Mouse (Mus musculus) heart, embryonic 16.5 days (tissue): ENCODE measurements around the gene Mpz. TPM values are rescaled to one million over a fixed set of nuclear protein-coding genes. Genes with fewer than 3 reads are reported as not detected.

Source experiments
- ATAC-seq: fragments of 200-750 bp; cut with Nextera tagmentation; replicated peaks from 2 replicates; pipeline ENCODE4 v1.8.0; 2017; ENCODE audit warnings: moderate number of reproducible peaks; ENCODE audit not compliant: insufficient read depth, low FRiP score; ENCODE audit errors: extremely low read depth
- H3K27ac ChIP-seq: fragments of 300-500 bp; sonication (generic); 2 replicates; pipeline ENCODE4 v1.5.1; 2014; ENCODE audit warnings: mild to moderate bottlenecking, low read length, control low read depth, moderate library complexity
- H3K27me3 ChIP-seq: fragments of 300-500 bp; sonication (generic); 2 replicates; pipeline ENCODE4 v1.6.1; 2014; ENCODE audit warnings: low read length, mixed read lengths; ENCODE audit not compliant: control insufficient read depth, insufficient read depth
- H3K36me3 ChIP-seq: fragments of 300-500 bp; sonication (generic); 2 replicates; pipeline ENCODE4 v1.6.1; 2014; ENCODE audit not compliant: control insufficient read depth, insufficient read depth
- H3K4me1 ChIP-seq: fragments of 300-500 bp; sonication (generic); 2 replicates; pipeline ENCODE4 v1.6.1; 2014; ENCODE audit warnings: low read length, mixed read lengths; ENCODE audit not compliant: control insufficient read depth, insufficient read depth
- H3K4me2 ChIP-seq: fragments of 300-500 bp; sonication (generic); 2 replicates; pipeline ENCODE4 v1.6.1; 2014; ENCODE audit warnings: low read depth, mild to moderate bottlenecking, control low read depth, low read length
- H3K4me3 ChIP-seq: fragments of 300-500 bp; sonication (generic); 2 replicates; pipeline ENCODE4 v1.5.1; 2014; ENCODE audit warnings: mild to moderate bottlenecking, control low read depth, low read length
- H3K9ac ChIP-seq: fragments of 300-500 bp; sonication (generic); 2 replicates; pipeline ENCODE4 v1.6.1; 2014; ENCODE audit warnings: low read length, control low read depth
- H3K9me3 ChIP-seq: fragments of 300-500 bp; sonication (generic); replicated peaks from 2 replicates; pipeline ENCODE4 v1.6.1; 2016; ENCODE audit warnings: low read length; ENCODE audit not compliant: control insufficient read depth
- WGBS: fragments of 180-500 bp; shearing (Covaris S2); extraction: QIAGEN DNeasy Blood & Tissue Kit; methylation state at CpG from one replicate; pipeline ENCODE4 v1.1.7; 2014; 5-methylcytosine and 5-hydroxymethylcytosine counted together
- polyA plus RNA-seq: library from polyadenylated mRNA; unstranded; fragments of >200 nt; fragmentation: Nextera tagmentation; extraction: Ambion mirVana; gene quantifications from 2 replicates; pipeline ENCODE4 v1.2.1, GENCODE M21; 2015

Mpz gene
- polyA plus RNA-seq, 1 experiment from 2014 or later = 1.1 TPM

- H3K27me3 ChIP-seq = no peaks in the 10 kb centered on the region
- WGBS = 22% methylated on average over 3 of the region's 3 CpGs
- ATAC-seq = peak; percentile 80
- H3K9ac ChIP-seq = no peak overlapping the region
- peak overlapping the region; percentile 29; the same call in 1 of the 2 replicates for H3K4me2 ChIP-seq
- H3K4me1 ChIP-seq = peaks cover 5% of the 10 kb centered on the region
- H3K36me3 ChIP-seq = no peaks in the 10 kb centered on the region
- no peaks in the 10 kb centered on the region for H3K9me3 ChIP-seq
- no peak overlapping the region for H3K4me3 ChIP-seq
- H3K27ac ChIP-seq = peak overlapping the region; percentile 89
Observed at GRCm38 (mm10) chr1:171171138-171171537, 20.6 kb downstream of the Mpz start.

- Histone ChIP-seq H3K4me3 (no peak overlapping the region), H3K4me2 (no peak overlapping the region), H3K27me3 (no peaks in the 10 kb centered on the region), H3K9ac (no peak overlapping the region), H3K27ac (no peak overlapping the region), H3K9me3 (no peaks in the 10 kb centered on the region), H3K36me3 (no peaks in the 10 kb centered on the region), H3K4me1 (peaks cover 5% of the 10 kb centered on the region)
- 83% methylated on average over 8 of the region's 8 CpGs for WGBS
- ATAC-seq = no peak
Observed at GRCm38 (mm10) chr1:171172779-171173178, 22.3 kb downstream of the Mpz start.

- Histone ChIP-seq H3K27me3 (no peaks in the 10 kb centered on the region), H3K9me3 (no peaks in the 10 kb centered on the region), H3K36me3 (no peaks in the 10 kb centered on the region), H3K4me1 (peaks cover 16% of the 10 kb centered on the region), H3K4me3 (no peak overlapping the region), H3K27ac (no peak overlapping the region), H3K9ac (no peak overlapping the region), H3K4me2 (no peak overlapping the region)
- peak; percentile 28; the same call in 1 of the 2 replicates for ATAC-seq
- WGBS = 44% methylated on average over 5 of the region's 5 CpGs
Observed at GRCm38 (mm10) chr1:171179487-171180171, 29.1 kb downstream of the Mpz start.

- H3K4me2 ChIP-seq = no peak overlapping the region
- H3K27ac ChIP-seq = no peak overlapping the region; the same call in 1 of the 2 replicates
- no peaks in the 10 kb centered on the region for H3K36me3 ChIP-seq
- H3K27me3 ChIP-seq = no peaks in the 10 kb centered on the region
- H3K4me3 ChIP-seq = no peak overlapping the region
- peaks cover 25% of the 10 kb centered on the region for H3K4me1 ChIP-seq
- no peak overlapping the region for H3K9ac ChIP-seq
- ATAC-seq = no peak
- 84% methylated on average over 3 of the region's 3 CpGs for WGBS
- no peaks in the 10 kb centered on the region for H3K9me3 ChIP-seq
Observed at GRCm38 (mm10) chr1:171183025-171183424, 32.5 kb downstream of the Mpz start.

GRCm38 (mm10) chr1:171183620-171184019, 33.1 kb downstream of the Mpz start:
- Histone ChIP-seq H3K4me1 (peaks cover 30% of the 10 kb centered on the region), H3K27me3 (no peaks in the 10 kb centered on the region), H3K4me3 (no peak overlapping the region), H3K4me2 (peak overlapping the region; percentile 16; the same call in 1 of the 2 replicates), H3K9me3 (no peaks in the 10 kb centered on the region), H3K36me3 (no peaks in the 10 kb centered on the region), H3K9ac (no peak overlapping the region), H3K27ac (peak overlapping the region; percentile 82)
- WGBS = 22% methylated on average over 3 of the region's 3 CpGs
- ATAC-seq = peak; percentile 70

- Histone ChIP-seq H3K4me1 (peaks cover 36% of the 10 kb centered on the region), H3K36me3 (no peaks in the 10 kb centered on the region), H3K27ac (peak overlapping the region; percentile 82), H3K4me2 (0 out of 2 replicates have a peak overlapping the region, but pooled peaks have one; percentile 16), H3K27me3 (no peaks in the 10 kb centered on the region), H3K9ac (no peak overlapping the region), H3K9me3 (no peaks in the 10 kb centered on the region), H3K4me3 (no peak overlapping the region)
- ATAC-seq = no peak
- 43% methylated on average over 7 of the region's 7 CpGs for WGBS
Observed at GRCm38 (mm10) chr1:171184314-171184713, 33.8 kb downstream of the Mpz start.

- Histone ChIP-seq H3K27me3 (no peaks in the 10 kb centered on the region), H3K27ac (peak overlapping the region; percentile 67)
- WGBS = 57% methylated on average over 8 of the region's 8 CpGs
Observed at GRCm38 (mm10) chr1:171185655-171186054, 35.1 kb downstream of the Mpz start.

GRCm38 (mm10) chr1:171187851-171188700, 37.6 kb downstream of the Mpz start:
- Histone ChIP-seq H3K9ac (no peak overlapping the region), H3K27me3 (no peaks in the 10 kb centered on the region), H3K4me2 (no peak overlapping the region), H3K36me3 (no peaks in the 10 kb centered on the region), H3K4me1 (peaks cover 48% of the 10 kb centered on the region), H3K9me3 (no peaks in the 10 kb centered on the region), H3K27ac (peak overlapping the region; percentile 96), H3K4me3 (no peak overlapping the region)
- 72% methylated on average over 13 of the region's 13 CpGs for WGBS
- no peak for ATAC-seq

More at GRCm38 (mm10) chr1:171185655-171186054, 35.1 kb downstream of the Mpz start:
- Histone ChIP-seq H3K4me3 (no peak overlapping the region), H3K4me1 (peaks cover 40% of the 10 kb centered on the region), H3K9me3 (no peaks in the 10 kb centered on the region), H3K9ac (no peak overlapping the region), H3K4me2 (no peak overlapping the region), H3K36me3 (no peaks in the 10 kb centered on the region)
- no peak for ATAC-seq

- Histone ChIP-seq H3K4me3 (no peak overlapping the region), H3K9me3 (no peaks in the 10 kb centered on the region), H3K36me3 (no peaks in the 10 kb centered on the region), H3K27me3 (no peaks in the 10 kb centered on the region), H3K9ac (peak overlapping the region; percentile 63), H3K4me2 (peak overlapping the region; percentile 42; the same call in 1 of the 2 replicates), H3K27ac (peak overlapping the region; percentile 96), H3K4me1 (peaks cover 50% of the 10 kb centered on the region)
- WGBS = 18% methylated on average over 8 of the region's 8 CpGs
- ATAC-seq = peak; percentile 81
Observed at GRCm38 (mm10) chr1:171189046-171189445, 38.5 kb downstream of the Mpz start.
